Mouse (Mus musculus): ENCODE data around the gene Ap2b1.
"Not testable (repeated sequence)": the region's sequence is repeated elsewhere in the genome, so short reads cannot be mapped to it uniquely, and the experiment has no call there.

The Ap2b1 gene

GRCm38 (mm10) chr11:83301431-83301831, 2.6 kb downstream of the Ap2b1 start:
- no peak for DNase-seq (ENCODE audit: low read depth, low spot score)

DNA sequence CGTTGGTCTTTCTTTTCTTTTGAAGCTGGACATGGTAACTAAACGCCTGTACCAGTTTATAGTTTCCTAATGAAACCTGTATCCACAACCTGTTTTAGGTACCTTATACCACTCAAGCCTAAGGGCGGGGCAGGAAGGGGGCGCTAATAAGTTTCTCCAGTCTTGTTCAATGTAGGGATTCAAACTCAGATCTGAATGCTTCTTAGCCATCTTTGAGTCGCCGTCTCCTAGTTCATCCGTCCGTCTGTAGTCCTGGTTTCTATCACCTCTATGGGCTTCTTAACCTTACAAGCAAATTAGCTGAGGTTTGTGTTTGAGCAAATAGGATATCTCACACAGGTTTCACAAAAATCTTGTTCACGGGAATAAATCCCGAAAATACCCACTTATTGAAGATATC, 3.3 kb downstream of the Ap2b1 start:
- no peak for DNase-seq (ENCODE audit: low read depth, low spot score)

DNA sequence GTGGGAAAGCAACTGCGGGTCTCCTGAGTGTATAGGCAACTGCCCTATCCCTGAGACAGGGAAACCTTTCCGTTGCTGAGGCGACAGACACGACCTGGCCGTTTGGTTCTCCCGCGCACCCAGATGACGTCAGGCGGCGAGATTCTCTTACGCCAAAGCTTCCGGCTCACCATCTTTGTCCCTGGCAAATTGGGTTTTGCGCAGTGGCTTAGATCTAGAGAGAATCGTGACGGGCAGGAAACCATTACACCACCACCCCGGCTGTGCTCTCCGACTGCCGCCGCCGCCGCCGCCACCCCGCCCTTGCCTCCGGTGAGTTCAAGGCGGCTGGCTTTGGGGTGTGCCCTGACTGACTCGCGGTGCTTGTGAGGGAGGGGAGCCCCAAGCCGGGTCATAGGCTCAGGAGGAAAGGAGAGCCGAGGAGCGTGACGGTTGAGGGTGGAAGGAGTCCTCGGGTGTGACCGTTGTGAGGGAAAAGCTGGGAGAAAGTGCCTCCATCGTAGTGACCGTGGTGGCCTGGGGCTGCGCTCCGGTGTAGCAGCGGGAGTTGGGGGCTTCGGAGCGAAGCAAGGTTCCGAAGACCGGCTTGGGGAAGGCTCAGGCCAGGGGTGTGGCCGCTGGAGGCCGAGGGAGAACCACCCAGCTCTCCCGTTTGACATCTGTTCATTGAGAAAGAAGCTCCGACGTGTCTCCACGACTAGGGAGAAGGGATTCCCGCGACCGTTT, 3.9 kb downstream of the Ap2b1 start, which contains the start of gene Pex12:
Pex12 (minus strand) TSS at position 61 of the 726 bp plus-strand sequence.
- peak; percentile 97 for DNase-seq (ENCODE audit: low read depth, low spot score)

GRCm38 (mm10) chr11:83303751-83304150, 4.9 kb downstream of the Ap2b1 start:
- DNase-seq (ENCODE audit: low read depth, low spot score), result no peak

DNA sequence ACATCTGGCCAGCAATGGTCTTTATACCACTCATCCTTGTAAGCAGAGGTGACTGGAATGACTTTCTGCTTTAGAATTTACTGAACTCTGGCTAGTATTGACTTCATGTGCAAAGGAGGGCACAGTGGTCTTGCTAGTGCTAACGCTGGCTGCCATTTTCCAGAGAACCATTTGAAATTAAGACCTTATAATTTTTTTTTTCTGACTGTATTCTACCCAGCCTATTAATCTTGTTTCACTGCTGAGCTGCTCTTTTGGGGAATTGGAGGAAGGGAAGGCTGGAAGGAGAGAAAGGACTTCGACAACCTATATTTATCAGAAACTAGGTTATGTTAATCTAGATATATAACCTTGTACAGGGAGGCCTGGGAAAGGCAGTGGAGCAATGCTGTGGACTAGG, 5.7 kb downstream of the Ap2b1 start:
- no peak for DNase-seq (ENCODE audit: low read depth, low spot score)

DNA sequence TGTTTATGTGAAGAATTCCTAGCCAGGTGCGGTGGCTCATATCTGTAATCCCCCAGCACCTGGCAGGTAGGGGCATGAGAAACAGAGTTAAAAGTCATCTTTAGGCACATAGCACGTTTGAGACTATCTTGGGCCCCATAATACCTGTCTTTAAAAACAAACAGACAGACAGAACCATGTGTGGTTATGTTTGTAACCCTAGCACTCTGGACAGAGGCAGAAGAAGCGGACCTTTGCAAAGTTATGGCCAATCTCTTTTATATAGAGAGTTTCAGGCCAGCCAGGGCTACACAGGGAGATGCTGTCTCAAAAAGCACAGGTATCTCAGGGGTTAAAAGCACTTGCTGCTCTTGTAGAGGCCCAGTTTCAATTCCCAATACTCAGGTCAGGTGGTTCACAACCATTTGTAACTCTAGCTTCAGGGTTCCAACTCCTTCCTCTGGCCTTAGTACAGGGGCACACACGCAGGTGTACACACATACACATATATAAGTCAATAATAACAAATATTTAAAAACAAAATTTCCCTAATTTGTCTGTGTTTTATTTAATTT, 8.0 kb downstream of the Ap2b1 start:
- DNase-seq (ENCODE audit: low read depth, low spot score), result no peak

GRCm38 (mm10) chr11:83312471-83312870, 13.6 kb downstream of the Ap2b1 start:
- DNase-seq (ENCODE audit: low read depth, low spot score), result peak; percentile 72

DNA sequence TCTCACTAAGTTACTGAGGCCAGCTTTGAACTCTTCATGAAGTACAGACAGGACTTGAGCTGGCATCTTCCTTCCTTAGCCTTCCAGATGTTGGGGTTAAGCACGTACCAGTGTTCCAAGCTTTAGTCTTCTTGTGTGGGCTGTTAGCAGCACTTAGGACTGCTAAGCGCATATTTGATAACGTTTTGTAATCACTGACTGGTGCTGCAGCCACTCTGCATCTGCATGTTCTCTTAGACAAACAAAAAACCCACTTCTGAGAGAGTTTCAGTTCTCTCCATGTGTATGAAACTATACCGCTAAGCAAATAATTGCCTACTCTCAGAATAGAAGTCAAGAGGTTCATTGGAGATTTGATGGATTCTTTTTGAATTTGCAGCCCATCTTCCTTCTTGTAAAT, 20.2 kb downstream of the Ap2b1 start:
- no peak for DNase-seq (ENCODE audit: low read depth, low spot score)

GRCm38 (mm10) chr11:83326692-83327091, 27.9 kb downstream of the Ap2b1 start:
- DNase-seq (ENCODE audit: low read depth, low spot score), result not testable (repeated sequence)

DNA sequence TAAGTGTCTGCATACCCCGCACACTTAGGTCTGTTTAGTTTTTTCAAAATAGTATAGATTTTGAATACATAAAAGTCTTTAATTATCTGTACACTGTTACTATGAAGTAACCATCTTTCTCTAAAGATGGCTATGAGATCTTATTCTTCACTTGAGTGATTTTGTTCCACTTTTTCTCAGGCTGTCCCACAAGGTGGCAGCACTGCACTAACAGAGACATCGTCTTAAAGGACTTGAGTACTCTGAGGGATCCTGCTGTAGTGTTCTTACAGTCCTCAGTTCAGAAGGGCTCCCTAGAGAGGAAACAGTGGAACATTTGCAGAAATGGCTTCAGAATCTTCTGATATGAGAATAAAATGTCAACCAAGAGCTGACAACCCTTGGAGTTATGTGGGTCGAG, 28.6 kb downstream of the Ap2b1 start:
- peak; percentile 54 for DNase-seq (ENCODE audit: low read depth, low spot score)

GRCm38 (mm10) chr11:83335826-83336225, 37.0 kb downstream of the Ap2b1 start:
- peak; percentile 85 for DNase-seq (ENCODE audit: low read depth, low spot score)

DNA sequence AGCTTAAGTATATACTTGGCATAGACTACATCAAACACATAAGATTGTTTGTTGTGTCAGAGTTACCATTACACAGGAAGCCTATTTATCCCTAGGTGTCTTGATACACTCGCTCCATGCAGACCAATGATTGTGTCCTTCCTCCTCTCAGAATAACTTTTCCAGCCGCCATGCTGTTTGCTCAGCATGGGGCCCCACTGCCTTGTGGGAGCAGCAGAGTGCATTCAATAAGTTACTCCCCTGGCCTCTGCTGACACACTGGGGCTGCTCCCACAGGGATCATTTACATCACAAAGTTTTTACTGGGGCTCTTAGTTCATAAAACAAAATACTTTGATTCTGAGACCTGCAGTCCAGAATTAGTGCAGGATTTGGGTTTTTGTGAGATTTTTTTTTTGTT, 40.9 kb downstream of the Ap2b1 start:
- DNase-seq (ENCODE audit: low read depth, low spot score), result no peak

GRCm38 (mm10) chr11:83341716-83342245, 43.0 kb downstream of the Ap2b1 start:
- no peak for DNase-seq (ENCODE audit: low read depth, low spot score)

GRCm38 (mm10) chr11:83355428-83355827, 56.6 kb downstream of the Ap2b1 start:
- DNase-seq (ENCODE audit: low read depth, low spot score), result peak; percentile 42

- peak; percentile 56 for DNase-seq (ENCODE audit: low read depth, low spot score)
Measured at GRCm38 (mm10) chr11:83357421-83357820, 58.6 kb downstream of the Ap2b1 start.

GRCm38 (mm10) chr11:83364656-83365055, 65.8 kb downstream of the Ap2b1 start:
- no peak for DNase-seq (ENCODE audit: low read depth, low spot score)

GRCm38 (mm10) chr11:83371267-83371666, 72.4 kb downstream of the Ap2b1 start:
- peak; percentile 55 for DNase-seq (ENCODE audit: low read depth, low spot score)

DNA sequence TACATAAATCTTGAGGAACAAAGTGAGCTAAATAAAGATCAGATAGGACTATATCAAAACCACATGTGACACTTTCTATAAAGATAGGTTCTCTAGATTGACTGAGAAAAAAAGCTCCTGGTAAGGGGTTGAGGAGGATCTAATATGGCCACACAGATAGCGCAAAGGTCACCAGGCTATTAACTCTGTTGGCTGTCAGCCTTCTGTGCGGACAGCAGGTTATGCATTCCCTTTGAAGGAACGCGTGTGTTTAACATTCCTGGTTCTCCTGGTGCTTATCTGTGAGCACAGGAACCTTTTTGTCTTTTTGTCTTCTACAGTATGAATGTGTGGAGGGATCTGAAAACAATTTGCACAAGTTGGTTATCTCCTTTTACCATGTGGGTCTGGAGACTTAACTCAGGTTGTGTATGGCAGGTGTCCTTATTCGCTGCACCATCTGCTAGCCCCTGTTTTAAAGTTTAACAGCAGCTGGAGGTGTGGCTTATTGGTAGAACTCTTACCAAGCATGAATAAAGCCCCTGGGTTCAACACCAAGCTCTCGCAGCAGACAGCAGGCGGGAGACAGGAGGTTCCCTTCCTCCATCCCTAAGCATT, 81.0 kb downstream of the Ap2b1 start:
- DNase-seq (ENCODE audit: low read depth, low spot score), result no peak

DNA sequence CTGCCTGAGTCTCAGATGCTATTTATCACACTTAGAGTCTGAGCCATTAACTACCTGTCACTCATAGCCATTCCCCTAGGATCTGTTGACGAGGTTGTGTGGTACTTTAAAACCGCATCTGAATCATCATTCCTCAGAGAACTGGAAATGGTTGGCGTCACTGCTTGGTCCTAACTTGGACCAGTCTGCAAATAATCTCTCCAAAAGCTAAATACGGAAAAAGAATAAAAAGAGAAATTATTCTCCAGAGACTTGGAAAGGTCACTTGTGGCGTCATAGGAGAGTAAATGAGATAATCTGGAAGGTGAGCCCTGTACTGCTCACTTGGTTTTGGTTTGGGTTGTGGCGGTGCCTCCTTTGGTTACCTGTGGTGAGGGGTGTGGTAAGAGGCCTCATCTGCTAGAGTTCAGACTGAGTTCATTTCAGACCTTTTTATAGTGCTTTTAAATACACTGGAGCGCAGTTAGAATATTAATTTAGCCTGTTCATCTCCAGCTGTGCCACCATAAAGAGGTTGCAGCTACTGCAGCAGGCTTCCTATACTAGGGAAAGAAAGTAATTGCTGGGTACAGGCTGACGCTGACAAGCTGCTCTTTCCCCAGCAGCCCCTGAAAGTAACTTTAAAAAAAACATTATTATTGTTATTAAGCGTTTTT, 84.2 kb downstream of the Ap2b1 start:
- DNase-seq (ENCODE audit: low read depth, low spot score), result no peak

DNA sequence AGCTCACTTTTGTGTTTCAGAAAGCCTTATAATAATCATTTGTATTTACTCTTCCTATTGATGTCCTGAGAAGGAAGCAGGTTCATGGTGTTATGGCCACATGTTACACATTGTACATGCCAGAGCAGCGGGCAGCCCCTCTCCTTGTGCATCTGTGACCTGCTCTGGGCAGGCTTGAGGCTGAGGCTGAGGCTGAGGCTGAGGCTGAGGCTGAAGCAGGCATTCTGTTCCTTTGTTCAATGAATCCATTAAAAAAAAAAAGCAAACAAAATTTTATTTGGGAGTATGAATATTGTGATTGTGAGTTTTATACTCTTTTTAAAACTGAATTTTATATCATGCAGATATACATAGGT, 84.7 kb downstream of the Ap2b1 start:
- no peak for DNase-seq (ENCODE audit: low read depth, low spot score)

GRCm38 (mm10) chr11:83393062-83393461, 94.2 kb downstream of the Ap2b1 start:
- peak; percentile 84 for DNase-seq (ENCODE audit: low read depth, low spot score)

GRCm38 (mm10) chr11:83394802-83395439, 96.1 kb downstream of the Ap2b1 start:
- peak; percentile 78 for DNase-seq (ENCODE audit: low read depth, low spot score)
